Mouse (Mus musculus): ENCODE measurements at regions not wholly inside any gene's neighbourhood (a gene's known extent, or its start where the extent isn't known, plus 50 kb on each side); places are given as distances from the start of the nearest gene placed in this dataset.
A peak's percentile ranks its signal among the peaks of the same experiment; 100 is the strongest.

DNA sequence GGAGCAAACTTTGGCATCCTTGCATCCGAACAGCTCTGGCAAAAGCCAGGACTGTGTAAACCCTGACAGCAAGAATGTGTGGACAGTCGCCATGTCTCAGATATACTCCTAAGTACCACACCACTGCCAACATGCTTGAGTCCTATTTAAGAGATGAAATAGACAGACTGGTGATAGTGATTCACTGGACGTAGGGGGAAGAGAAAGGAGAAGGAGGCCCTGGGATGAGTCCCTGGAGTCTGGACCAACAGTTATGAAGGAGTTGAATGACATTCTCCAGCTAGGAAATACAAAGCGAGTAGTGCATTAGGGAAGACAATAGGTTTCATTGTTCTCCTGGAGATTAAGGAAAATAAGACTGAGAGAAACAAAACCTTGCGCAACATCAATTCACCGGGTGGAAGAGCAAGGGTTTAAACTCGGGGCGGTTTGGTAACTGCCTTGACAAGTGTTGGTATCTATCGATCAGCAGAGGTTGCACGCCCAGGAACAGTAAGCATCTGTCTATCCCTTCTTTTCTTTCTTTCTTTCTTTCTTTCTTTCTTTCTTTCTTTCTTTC is 54.3 kb upstream of the Nrbf2 start:
- no peak for ATAC-seq (ENCODE audit: insufficient read depth, low FRiP score)
- H3K4me1 ChIP-seq (ENCODE audit: control insufficient read depth, insufficient read depth, low read length): no peaks in the 10 kb centered on the region
- no peaks in the 10 kb centered on the region for H3K27me3 ChIP-seq (ENCODE audit: control insufficient read depth, insufficient read depth, low read length)
- no peak overlapping the region for H3K4me2 ChIP-seq (ENCODE audit: low read depth, low read length)
- H3K4me3 ChIP-seq (replicated peaks; ENCODE audit: low read length): no peak overlapping the region
- H3K9ac ChIP-seq (ENCODE audit: low read length): no peak overlapping the region
- H3K27ac ChIP-seq (ENCODE audit: low read length): no peak overlapping the region
- 0 out of 2 replicates have a peak, but pooled peaks cover 4% of the 10 kb centered on the region for H3K9me3 ChIP-seq (replicated peaks; ENCODE audit: control insufficient read depth, low read length)
- 59% methylated on average over 10 of the region's 10 CpGs for WGBS
- H3K36me3 ChIP-seq (ENCODE audit: control insufficient read depth, insufficient read depth, low read length): no peaks in the 10 kb centered on the region

DNA sequence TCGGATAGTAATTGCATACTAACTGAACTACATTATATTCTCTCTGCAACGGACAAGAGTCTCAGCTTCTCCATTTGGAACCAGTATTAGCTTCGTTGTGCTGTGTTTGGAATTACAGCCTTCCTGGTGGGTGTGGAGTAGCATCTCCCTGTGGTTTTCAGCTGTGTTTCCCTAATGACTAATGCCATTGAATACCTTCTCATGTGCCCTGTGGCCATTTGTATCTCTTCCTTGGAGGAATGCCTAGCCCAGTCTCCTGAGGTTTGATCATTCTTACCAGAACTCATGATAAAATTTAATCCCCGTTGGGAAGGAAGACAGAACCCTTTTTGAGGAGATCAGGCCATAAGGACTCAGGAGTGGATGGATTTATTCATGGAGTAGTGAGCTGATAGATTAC is 59.6 kb upstream of the Nrbf2 start:
- Histone ChIP-seq H3K27me3 (ENCODE audit: control insufficient read depth, insufficient read depth, low read length) (no peaks in the 10 kb centered on the region), H3K4me2 (ENCODE audit: low read depth, low read length) (no peak overlapping the region), H3K36me3 (ENCODE audit: control insufficient read depth, insufficient read depth, low read length) (no peaks in the 10 kb centered on the region), H3K9ac (ENCODE audit: low read length) (no peak overlapping the region), H3K27ac (ENCODE audit: low read length) (no peak overlapping the region), H3K4me3 (replicated peaks; ENCODE audit: low read length) (no peak overlapping the region), H3K4me1 (ENCODE audit: control insufficient read depth, insufficient read depth, low read length) (no peaks in the 10 kb centered on the region), H3K9me3 (replicated peaks; ENCODE audit: control insufficient read depth, low read length) (0 out of 2 replicates have a peak, but pooled peaks cover 4% of the 10 kb centered on the region)
- ATAC-seq (ENCODE audit: insufficient read depth, low FRiP score): no peak
- WGBS: 77% methylated on average over 4 of the region's 4 CpGs

DNA sequence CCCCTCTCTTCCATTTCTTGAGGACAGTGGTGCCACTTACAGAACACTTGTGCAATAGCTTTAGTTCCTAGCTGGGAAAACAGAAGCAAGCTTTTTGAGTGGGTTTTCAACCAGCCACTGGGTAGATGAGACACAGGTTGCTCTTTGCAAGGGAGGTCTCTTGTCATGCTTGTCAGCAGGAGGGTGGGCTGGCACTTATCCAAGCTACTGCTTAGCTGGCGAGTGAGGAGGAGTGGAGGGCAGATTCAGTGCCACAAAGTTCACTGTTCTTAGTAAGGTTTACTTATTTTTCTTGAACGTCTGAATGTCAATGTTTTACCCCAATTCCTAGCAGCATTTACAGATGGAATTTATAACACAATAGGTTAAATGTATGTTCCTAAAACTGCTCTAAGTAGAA is 65.9 kb upstream of the Nrbf2 start:
- Histone ChIP-seq H3K9me3 (replicated peaks; ENCODE audit: control insufficient read depth, low read length) (no peaks in the 10 kb centered on the region), H3K27me3 (ENCODE audit: control insufficient read depth, insufficient read depth, low read length) (no peaks in the 10 kb centered on the region), H3K36me3 (ENCODE audit: control insufficient read depth, insufficient read depth, low read length) (no peaks in the 10 kb centered on the region), H3K4me2 (ENCODE audit: low read depth, low read length) (no peak overlapping the region), H3K4me3 (replicated peaks; ENCODE audit: low read length) (no peak overlapping the region), H3K27ac (ENCODE audit: low read length) (no peak overlapping the region), H3K4me1 (ENCODE audit: control insufficient read depth, insufficient read depth, low read length) (no peaks in the 10 kb centered on the region), H3K9ac (ENCODE audit: low read length) (no peak overlapping the region)
- ATAC-seq (ENCODE audit: insufficient read depth, low FRiP score): no peak
- WGBS: 31% methylated on average over 2 of the region's 2 CpGs

DNA sequence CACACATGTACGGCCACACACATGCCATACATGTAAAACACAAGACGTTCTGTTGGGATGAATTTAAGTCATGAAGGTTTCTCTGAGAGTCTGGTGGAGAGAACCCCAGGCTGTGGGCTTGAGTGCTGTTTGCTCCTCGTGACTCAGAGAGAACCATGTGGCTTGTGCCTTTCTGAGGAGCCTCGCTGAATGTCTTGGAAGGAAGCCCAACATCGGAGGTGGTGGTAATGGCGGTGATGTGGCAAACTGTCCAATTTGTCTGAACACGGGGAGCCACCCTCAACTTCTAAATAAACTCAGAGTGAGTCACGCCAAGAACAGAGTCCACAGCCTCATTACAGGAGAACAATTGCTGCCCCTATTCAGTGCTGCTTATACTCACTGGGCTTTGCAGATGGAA is 75.7 kb upstream of the Nrbf2 start:
- H3K36me3 ChIP-seq (ENCODE audit: control insufficient read depth, insufficient read depth, low read length): no peaks in the 10 kb centered on the region
- no peak for ATAC-seq (ENCODE audit: insufficient read depth, low FRiP score)
- H3K4me3 ChIP-seq (replicated peaks; ENCODE audit: low read length): no peak overlapping the region
- H3K9me3 ChIP-seq (replicated peaks; ENCODE audit: control insufficient read depth, low read length): no peaks in the 10 kb centered on the region
- H3K4me1 ChIP-seq (ENCODE audit: control insufficient read depth, insufficient read depth, low read length): no peaks in the 10 kb centered on the region
- no peak overlapping the region for H3K9ac ChIP-seq (ENCODE audit: low read length)
- WGBS: 69% methylated on average over 8 of the region's 8 CpGs
- H3K27me3 ChIP-seq (ENCODE audit: control insufficient read depth, insufficient read depth, low read length): no peaks in the 10 kb centered on the region
- no peak overlapping the region for H3K27ac ChIP-seq (ENCODE audit: low read length)
- H3K4me2 ChIP-seq (ENCODE audit: low read depth, low read length): no peak overlapping the region

DNA sequence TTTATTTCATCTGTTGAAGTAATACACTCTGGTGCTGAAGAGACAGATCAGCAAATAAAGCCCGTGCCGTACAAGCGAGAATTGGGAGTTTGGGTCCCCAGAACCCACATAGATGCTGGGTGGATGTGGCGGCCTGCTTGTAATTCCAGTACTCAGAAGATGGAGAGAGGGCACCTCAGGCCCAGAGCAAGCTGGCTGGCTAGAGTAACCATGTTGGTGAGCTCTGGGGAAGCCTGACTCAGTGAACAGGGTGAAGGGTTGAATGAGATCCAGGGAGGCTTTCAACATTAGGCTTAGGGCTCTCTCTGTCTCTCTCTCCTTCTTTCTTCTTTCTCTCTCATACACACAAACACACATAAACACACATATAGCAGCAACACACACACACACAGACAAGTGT is 76.2 kb upstream of the Nrbf2 start:
- H3K9me3 ChIP-seq (replicated peaks; ENCODE audit: control insufficient read depth, low read length): no peaks in the 10 kb centered on the region
- H3K4me1 ChIP-seq (ENCODE audit: control insufficient read depth, insufficient read depth, low read length): no peaks in the 10 kb centered on the region
- H3K9ac ChIP-seq (ENCODE audit: low read length): no peak overlapping the region
- no peak overlapping the region for H3K27ac ChIP-seq (ENCODE audit: low read length)
- no peak for ATAC-seq (ENCODE audit: insufficient read depth, low FRiP score)
- no peak overlapping the region for H3K4me2 ChIP-seq (ENCODE audit: low read depth, low read length)
- H3K4me3 ChIP-seq (replicated peaks; ENCODE audit: low read length): no peak overlapping the region
- 90% methylated on average over 4 of the region's 4 CpGs for WGBS
- H3K27me3 ChIP-seq (ENCODE audit: control insufficient read depth, insufficient read depth, low read length): no peaks in the 10 kb centered on the region
- H3K36me3 ChIP-seq (ENCODE audit: control insufficient read depth, insufficient read depth, low read length): no peaks in the 10 kb centered on the region

GRCm38 (mm10) chr10:67364595-67364994 is 79.5 kb upstream of the Nrbf2 start:
- no peak overlapping the region for H3K4me3 ChIP-seq (replicated peaks; ENCODE audit: low read length)
- H3K27ac ChIP-seq (ENCODE audit: low read length): no peak overlapping the region
- H3K4me1 ChIP-seq (ENCODE audit: control insufficient read depth, insufficient read depth, low read length): no peaks in the 10 kb centered on the region
- no peaks in the 10 kb centered on the region for H3K27me3 ChIP-seq (ENCODE audit: control insufficient read depth, insufficient read depth, low read length)
- H3K4me2 ChIP-seq (ENCODE audit: low read depth, low read length): no peak overlapping the region
- no peak overlapping the region for H3K9ac ChIP-seq (ENCODE audit: low read length)
- 92% methylated on average over 3 of the region's 3 CpGs for WGBS
- no peak for ATAC-seq (ENCODE audit: insufficient read depth, low FRiP score)
- no peaks in the 10 kb centered on the region for H3K36me3 ChIP-seq (ENCODE audit: control insufficient read depth, insufficient read depth, low read length)
- H3K9me3 ChIP-seq (replicated peaks; ENCODE audit: control insufficient read depth, low read length): no peaks in the 10 kb centered on the region

DNA sequence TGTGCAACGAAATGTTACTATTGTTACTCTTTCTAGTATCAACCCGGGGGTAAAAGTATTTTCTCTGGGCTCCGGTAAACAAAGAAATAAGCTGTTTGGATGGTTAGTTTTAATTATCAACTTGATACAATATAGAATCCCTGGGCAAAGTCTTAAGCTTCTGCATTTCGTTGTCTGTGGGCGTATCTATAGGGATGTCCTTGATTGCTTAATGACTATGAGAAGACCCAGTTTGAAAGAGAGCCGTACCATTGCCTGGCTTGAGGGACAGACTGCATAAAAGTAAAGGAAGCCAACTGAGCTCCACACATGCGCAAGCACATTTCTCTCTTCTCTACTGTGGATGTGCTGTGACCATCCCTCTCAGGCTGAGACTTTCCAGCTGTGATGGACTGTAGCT is 80.1 kb upstream of the Nrbf2 start:
- no peaks in the 10 kb centered on the region for H3K9me3 ChIP-seq (replicated peaks; ENCODE audit: control insufficient read depth, low read length)
- no peak overlapping the region for H3K27ac ChIP-seq (ENCODE audit: low read length)
- H3K27me3 ChIP-seq (ENCODE audit: control insufficient read depth, insufficient read depth, low read length): no peaks in the 10 kb centered on the region
- no peaks in the 10 kb centered on the region for H3K36me3 ChIP-seq (ENCODE audit: control insufficient read depth, insufficient read depth, low read length)
- no peak overlapping the region for H3K9ac ChIP-seq (ENCODE audit: low read length)
- H3K4me3 ChIP-seq (replicated peaks; ENCODE audit: low read length): no peak overlapping the region
- H3K4me2 ChIP-seq (ENCODE audit: low read depth, low read length): no peak overlapping the region
- WGBS: 88% methylated on average over 7 of the region's 7 CpGs
- ATAC-seq (ENCODE audit: insufficient read depth, low FRiP score): no peak
- no peaks in the 10 kb centered on the region for H3K4me1 ChIP-seq (ENCODE audit: control insufficient read depth, insufficient read depth, low read length)

- Histone ChIP-seq H3K27me3 (ENCODE audit: control insufficient read depth, insufficient read depth, low read length) (no peaks in the 10 kb centered on the region), H3K4me3 (replicated peaks; ENCODE audit: low read length) (no peak overlapping the region), H3K9ac (ENCODE audit: low read length) (peak overlapping the region; percentile 2; the same call in 1 of the 2 replicates), H3K4me2 (ENCODE audit: low read depth, low read length) (peak overlapping the region; percentile 1; the same call in 1 of the 2 replicates), H3K27ac (ENCODE audit: low read length) (no peak overlapping the region), H3K9me3 (replicated peaks; ENCODE audit: control insufficient read depth, low read length) (no peaks in the 10 kb centered on the region), H3K4me1 (ENCODE audit: control insufficient read depth, insufficient read depth, low read length) (0 out of 2 replicates have a peak, but pooled peaks cover 4% of the 10 kb centered on the region), H3K36me3 (ENCODE audit: control insufficient read depth, insufficient read depth, low read length) (no peaks in the 10 kb centered on the region)
- no peak for ATAC-seq (ENCODE audit: insufficient read depth, low FRiP score)
- 12% methylated on average over 13 of the region's 13 CpGs for whole genome bisulfite sequencing
Observed at GRCm38 (mm10) chr10:67372569-67373161, 87.6 kb upstream of the Nrbf2 start.

DNA sequence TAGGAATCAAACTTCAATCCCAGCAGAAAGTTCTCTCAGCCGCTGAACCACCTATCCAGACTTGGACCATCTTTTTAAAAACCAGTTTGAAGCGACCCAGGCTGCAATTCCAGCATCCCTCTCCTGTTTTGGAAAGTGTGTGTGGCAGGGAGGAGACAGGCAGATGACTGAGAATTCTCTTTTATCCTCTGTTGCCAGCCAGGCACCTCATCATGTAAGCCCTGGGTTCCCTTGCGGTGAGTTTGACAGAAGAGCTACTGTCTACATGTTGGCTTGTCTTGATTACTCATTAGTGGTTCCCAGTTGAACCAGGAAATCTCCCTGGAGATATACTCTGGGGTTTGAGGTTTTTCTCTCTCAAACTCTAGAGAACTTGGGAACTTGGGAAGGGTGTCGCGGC is 91.5 kb upstream of the Nrbf2 start:
- Histone ChIP-seq H3K9me3 (replicated peaks; ENCODE audit: control insufficient read depth, low read length) (no peaks in the 10 kb centered on the region), H3K27ac (ENCODE audit: low read length) (no peak overlapping the region), H3K27me3 (ENCODE audit: control insufficient read depth, insufficient read depth, low read length) (no peaks in the 10 kb centered on the region), H3K9ac (ENCODE audit: low read length) (no peak overlapping the region), H3K36me3 (ENCODE audit: control insufficient read depth, insufficient read depth, low read length) (no peaks in the 10 kb centered on the region), H3K4me2 (ENCODE audit: low read depth, low read length) (no peak overlapping the region), H3K4me3 (replicated peaks; ENCODE audit: low read length) (no peak overlapping the region), H3K4me1 (ENCODE audit: control insufficient read depth, insufficient read depth, low read length) (peaks cover 7% of the 10 kb centered on the region; the same call in 1 of the 2 replicates)
- no peak for ATAC-seq (ENCODE audit: insufficient read depth, low FRiP score)
- WGBS: 94% methylated on average over 5 of the region's 5 CpGs

All from stomach, embryonic 16.5 days (tissue).